Mouse (Mus musculus) right cerebral cortex, postnatal 10 days (tissue): Measurements from ENCODE around the gene Psenen.

Experiments
- DNase-seq, 2 experiments: peaks; one replicate each; pipeline ENCODE4 v3.0.0; 2021; ENCODE audit warnings: low spot score in 2 of 2

Psenen gene

DNA sequence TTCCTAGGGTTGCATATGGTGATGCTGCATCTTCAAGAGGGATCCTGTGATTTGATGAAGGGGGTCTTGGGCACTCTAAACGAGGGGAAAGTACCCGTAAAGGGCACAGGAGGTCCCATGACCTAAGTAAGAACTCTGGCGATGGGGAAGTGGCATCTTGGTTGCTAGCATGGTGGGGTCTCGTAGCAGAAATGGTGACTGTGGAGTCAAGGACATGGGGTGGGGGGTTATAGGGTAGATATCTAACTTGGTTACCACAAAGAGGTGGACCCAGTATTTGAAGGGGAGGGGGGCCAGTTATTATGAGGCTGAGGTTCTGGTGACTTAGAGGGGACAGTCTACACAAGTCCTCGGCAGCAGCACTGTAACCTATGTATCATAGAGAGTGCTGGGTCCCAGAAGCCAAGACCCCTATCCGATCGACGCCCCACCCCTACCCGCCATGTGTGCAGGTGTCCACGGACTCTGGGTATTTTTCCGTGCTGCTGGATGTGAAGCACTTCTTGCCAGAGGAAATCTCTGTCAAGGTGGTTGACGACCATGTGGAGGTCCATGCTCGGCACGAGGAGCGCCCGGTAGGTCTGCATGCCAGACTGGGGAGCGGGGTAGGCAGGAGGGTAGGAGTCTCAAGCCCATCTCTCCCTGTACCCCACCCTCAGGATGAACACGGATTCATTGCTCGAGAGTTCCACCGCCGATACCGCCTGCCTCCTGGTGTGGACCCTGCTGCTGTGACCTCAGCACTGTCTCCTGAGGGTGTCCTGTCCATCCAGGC is 9.4 kb downstream of the Psenen start:
- no peak for DNase-seq

DNA sequence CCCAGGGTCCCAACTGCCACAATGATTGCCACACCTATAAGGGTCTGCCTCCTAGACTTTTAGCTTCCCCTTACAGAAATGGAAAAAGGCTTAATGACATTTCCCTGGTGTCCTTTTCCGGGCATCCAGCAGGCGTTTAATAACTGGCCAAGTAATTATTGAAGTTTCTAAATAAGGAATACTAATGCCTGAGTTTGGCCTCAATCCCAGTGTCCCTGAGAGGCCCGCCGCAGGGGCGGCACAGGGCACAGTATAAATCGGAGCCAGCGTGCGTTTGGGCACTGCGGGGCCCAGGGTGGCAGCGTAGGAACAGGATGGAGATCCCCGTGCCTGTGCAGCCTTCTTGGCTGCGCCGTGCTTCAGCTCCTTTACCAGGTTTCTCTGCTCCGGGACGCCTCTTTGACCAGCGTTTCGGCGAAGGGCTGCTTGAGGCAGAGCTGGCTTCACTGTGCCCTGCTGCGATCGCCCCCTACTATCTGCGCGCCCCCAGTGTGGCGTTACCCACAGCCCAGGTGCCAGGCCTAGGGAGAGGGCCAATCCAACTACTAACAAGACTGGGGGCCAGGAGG is 10.3 kb downstream of the Psenen start:
- peak in 1 of 2 experiments; percentile 63 for DNase-seq

DNA sequence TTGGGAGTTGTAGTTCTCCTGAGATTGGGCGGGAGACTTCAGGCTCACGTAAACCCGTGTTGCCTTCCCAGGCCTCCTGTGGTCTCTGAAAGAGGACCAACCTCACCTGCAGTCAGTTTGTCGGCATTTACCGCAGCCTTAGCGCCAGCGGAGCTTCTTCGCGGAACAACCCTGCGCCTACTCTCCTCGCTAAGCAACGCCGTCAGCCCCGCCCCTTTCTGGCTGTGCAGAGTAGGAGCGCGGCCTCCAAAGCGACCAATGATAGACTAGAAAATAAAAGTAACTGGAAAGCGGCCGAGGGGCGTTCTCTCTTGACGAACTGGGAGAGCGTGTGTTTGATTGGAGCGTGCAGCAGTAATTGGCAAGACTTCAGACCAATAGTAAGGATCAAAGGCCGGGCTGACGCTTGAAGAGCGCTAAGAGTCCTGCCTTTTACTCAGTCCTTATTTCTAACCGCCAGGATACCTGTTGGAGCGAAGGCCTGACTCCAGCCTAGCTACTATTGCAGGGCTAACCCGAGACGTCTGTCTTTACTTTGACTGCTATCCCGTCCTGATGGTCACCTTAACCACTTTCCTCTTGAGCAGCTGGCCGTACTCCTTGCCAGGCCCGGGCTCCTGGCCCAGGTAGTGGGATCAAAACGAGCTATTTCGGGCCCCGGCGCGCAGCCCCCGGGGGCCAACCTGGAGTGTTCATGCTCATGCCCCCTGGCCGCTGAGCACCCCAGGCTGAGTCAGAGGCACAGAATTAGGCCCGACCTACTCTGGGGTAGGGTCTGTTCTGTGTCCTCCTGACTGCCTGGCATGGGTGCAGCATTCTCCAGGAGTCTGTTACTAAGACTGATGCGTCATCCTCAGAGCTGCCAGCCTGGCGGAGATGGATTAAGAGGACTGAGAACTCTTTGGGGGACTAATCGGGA is 11.1 kb downstream of the Psenen start, which contains the start of the genes Hspb6 and Proser3:
Gene Hspb6, plus strand, starts transcription at position 77 of the 919 bp plus-strand sequence.
Gene Proser3, minus strand, starts transcription at position 198 of the 919 bp plus-strand sequence.
- DNase-seq: peak; percentile 99

DNA sequence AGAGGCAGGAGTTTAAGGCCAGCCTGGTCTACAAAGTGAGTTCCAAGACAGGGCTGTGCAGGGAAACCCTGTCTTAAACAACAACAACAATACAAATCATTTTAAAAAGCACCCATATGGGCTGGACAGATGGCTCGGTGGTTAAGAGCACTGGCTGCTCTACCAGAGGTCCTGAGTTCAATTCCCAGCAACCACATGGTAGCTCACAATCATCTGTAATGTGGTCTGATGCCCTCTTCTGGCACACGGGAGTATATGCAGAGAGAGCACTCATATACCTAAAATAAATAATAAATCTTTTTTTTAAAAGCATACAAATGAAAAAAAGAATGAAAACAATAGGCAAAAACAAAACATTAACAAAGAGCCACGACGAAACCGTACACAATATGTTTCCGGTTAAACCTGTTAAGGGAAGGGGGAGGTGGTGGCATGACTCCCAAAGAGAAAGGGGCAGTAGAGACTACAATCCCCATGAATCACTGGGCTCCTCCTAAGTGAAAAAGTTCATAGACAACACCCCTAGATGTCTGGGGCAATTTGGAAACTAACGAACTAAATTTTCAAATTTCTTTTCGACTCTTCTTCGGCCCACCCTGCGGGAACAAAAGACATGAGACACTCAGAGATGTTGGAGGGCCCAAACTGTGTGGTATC is 11.9 kb downstream of the Psenen start:
- no peak for DNase-seq

DNA sequence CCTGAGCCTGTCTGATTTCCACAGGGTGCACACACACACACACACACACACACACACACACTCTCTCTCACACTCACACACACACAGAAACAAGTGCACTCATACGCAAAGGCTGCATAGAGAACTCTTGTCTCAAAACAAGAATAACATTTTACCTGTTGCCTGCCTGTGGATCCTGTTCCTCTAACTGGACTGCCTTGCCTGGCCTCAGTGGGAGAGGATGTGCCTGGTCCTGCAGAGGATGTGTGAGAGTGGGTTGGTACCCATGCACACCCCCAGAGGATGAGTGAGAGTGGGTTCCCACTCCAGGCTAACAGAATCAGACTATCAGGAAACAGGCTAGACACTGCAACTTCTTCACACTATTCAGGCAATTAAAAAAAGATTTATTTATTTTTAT is 12.8 kb downstream of the Psenen start:
- no peak for DNase-seq

DNA sequence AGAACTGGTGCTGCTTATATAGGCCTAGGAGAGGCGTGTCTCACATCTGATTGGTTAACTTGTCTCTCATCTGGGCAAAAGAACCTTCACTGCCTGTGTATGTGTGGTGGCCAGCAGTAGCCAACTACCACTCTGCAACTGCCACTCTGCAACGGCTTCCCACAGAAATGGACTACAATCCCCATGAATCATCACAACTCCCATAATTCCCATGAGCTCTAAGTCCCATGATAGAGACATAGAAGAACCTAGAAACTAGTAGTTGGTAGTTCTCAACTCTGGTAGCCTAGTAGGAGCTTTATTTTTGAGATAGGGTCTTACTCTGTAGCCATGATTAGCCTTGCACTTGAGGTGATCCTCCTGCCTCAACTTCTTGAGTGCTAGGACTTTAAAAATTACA is 13.5 kb downstream of the Psenen start:
- no peak for DNase-seq

DNA sequence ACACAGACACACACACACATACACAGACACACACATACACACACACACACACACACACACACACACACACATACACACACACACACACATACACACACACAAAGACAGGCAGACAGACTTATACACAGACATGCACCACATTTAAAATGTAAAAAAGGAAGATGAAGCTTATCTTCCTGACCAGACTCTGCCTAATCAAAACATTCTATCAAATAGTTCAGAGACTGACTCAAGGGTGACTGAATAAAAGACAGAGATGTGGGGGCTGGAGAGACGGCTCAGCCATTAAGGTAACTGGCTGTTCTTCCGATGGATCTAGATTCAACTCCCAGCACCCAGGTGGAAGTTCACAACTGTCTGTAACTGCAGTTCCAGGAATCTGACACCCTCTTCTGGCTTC is 19.1 kb downstream of the Psenen start:
- no peak for DNase-seq

DNA sequence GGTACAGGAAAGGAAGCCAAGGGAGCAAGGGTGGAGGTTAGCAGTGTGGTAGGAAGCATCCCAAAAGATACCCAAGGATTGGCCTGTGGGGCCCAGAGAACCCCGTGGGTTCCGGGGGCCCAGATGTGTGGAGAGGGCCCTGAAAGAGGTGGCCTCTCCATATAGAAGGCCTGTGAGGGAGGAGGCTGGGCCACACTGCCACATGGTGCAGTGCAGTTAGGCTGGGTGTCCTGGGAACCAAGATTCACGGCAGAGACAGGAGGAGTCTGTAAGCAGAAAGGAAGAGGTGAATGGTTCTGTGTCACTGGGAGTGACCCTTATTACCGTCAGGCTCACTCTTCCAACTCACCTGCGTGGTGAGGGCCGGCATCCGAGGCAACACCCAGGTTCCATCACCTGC is 22.9 kb downstream of the Psenen start:
- no peak for DNase-seq

DNA sequence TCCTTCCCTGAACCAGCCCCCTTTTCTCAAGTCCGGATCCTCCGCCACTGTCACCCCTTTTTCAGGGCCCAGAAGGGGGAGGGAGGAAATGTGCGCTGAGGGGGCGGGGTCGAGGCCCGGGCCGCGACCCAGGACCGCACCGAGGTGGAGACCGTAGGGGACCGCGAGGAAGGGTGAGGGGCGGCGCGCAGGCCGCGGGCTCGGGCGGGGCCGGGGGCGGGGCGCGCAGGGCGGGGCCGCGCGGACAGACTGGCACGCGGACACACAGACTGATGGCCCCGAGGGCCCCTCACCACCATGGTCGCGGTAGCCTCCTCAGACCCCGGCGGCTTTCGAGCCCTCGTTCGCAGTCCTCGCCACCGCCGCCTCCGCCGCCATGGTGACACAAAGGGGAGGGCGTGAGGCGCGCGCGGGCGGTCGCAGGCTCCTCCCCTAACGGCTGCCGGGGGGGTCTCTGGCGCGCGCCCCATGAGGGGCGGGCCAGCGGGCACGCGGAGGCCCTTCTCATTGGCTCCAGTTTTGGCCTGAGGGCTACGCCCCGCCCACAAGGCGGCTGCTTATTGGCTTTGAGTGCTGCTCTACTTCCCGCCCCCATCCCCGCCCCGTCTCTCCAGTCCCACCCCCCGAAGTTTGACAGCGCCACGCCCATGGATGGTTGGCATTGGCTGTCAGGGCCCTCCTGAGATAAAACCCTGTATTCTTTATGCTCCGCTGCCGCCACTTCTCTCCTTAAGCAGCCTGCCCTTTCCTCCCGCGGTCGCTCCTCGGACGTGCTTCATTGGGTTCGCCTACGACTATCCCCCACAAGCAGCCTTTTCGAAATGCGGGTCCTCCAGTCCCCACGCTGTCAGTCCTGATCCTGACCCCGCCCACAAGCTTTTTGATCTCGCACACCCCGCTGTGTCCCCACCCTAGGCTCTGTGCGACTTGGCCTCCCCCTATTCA is 28.5 kb downstream of the Psenen start, which contains the start of gene Arhgap33:
Gene Arhgap33, minus strand, starts transcription at position 428 of the 945 bp plus-strand sequence.
- peak; percentile 99 for DNase-seq

DNA sequence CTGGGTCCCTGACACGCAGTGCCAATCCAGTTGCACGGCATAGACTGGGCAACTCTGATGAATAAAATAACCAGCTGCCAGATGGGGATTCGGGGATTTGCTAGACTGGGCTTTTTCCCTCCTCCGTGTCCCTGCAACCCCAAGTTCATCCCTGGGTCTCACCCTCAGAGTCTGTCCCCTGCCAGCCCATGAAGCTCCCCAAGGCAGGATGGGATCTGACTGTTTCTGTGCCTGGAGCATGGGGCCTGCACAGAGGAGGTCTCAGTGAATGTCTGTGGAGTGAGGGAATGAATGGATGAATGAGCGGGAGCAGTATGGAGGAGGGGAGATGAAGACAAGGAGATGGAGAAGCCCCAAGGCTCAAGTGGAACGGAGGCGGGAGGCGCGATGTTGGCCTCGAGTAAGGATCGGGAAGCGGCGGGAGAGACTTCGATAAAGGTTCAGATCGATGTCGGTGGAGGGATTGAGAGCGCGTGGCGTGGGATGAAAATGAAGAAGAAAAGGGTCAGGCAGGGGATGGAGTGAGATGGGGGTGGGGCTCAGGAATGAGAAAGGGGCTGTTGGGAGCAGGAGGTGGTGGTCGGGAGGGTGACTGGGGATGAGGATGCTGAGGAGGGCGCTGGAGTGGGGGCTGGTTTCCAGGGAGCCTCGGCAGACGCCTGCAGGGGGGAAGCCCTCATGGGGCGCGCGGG is 29.3 kb downstream of the Psenen start:
- peak; percentile 60 to 69 for DNase-seq

DNA sequence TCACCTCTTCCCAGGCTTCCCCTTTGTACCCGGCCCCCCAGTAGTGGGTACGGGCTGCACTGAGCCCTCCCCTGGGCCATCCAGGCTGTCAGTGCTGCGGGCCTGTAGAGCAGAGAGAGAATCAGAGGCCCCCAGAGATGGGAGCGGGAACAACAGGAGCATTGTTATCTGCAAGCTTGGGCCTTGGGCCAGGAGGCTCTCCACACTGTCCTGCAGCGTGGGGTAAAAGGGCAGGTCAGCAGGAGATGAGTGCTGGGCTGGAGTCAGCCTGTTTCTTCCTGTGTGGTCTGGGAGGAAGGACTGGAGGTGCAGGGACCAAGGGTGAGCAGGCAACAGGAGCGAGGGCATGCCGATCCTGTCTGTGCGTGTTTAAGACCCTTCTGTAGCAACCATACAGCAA is 30.5 kb downstream of the Psenen start:
- peak in 1 of 2 experiments; percentile 64 for DNase-seq

DNA sequence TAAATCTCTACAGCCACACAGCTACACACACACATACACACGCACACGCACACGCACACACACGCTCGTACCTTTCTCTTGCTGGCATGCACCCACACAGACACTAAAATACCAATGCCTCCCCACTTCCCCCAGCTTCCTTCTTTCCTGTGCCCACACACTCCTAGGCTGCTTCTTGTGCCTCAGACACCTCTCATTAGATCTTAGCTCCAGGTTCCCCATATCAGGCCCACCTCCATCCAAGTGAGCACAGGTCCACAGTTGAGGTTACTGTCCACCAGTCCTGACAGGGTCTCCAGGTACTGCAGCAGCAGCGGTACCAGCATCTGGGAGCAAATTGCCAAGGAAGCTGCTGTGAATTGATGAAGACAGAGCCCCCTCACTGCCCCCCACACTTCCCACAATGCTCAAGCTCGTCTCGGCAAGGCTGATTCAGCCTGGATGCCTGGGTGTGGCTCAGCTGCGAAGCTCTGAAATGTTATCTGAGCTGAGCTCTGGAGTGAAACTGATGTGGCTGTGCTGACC is 32.1 kb downstream of the Psenen start:
- peak; percentile 72 to 76 for DNase-seq

DNA sequence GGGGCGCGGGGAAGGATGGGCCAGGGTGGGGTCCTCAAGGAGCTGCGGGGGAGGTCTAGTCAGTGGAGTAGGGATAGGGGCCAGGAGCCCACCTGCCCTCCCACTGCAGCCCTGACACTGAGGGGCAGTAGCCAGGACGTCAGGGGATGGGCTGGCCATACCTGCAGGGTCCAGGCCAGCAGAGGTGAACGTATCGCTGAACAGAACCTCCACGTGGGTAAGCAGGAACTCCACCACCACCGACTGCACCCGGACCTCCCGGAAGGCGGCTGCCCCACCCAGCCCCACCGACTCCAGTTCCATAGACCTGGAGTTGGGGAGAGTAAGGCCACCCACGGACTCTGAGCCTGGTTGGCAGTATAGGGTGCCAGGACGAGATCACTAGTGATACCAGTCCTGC is 36.4 kb downstream of the Psenen start:
- no peak for DNase-seq

DNA sequence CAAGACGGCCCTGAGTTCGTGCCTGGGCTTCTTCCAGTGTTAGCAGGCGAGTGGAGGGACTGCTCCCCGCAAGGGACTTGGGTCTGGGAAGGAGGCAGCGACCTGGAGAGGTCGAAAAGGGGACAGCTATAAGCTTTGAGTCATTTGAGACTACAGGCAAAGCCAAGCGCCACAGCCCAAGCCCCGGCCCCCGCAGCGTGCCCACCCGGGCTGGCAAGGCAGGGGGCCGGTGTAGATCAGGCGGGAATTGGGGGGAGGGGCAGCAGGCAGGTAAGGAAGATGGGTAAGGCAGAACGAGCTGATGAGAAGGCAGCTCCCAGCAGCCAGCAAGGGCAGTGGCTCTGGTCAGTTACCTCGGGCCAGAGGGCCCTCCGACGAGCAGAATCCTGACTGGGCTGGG is 37.0 kb downstream of the Psenen start:
- DNase-seq: no peak

DNA sequence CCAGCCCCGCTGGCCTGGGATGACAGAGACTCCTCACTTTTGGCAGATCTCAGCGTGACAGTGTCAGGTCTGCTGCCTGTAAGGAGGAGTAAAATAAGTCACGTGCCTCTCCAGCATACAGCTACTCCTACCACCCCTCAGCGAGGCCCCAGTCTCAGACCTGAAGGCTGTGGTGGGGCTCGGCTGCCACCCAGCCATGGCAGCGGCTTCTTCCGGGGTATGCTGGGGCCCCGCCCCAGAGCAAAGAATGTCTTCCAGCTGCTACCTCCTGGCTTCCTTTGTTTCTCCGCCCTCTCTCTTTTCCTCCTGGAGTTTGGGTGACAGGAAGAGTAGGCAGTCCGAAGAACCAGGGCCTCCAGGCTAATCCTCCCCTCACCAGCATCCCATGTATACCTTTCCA is 37.5 kb downstream of the Psenen start:
- no peak for DNase-seq

DNA sequence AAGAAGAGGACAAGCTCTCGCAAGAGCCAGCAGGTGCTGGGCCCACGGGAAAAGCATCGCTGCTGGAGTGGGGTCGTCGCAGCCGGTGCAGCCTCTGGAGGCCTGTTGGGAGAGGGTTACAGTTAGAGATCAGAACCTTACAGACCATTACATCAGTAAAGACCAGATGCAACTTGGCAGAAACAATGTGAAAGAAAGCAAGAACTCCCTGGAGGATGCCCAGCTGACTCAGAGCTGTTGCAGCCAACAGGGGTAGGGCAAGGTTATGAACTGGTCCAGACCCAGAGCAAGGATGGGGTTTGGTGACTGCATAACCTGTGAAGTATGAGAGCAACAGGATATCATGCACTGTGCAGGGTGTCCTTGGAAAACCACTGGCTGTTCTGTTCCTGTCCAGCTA is 38.9 kb downstream of the Psenen start:
- no peak for DNase-seq

DNA sequence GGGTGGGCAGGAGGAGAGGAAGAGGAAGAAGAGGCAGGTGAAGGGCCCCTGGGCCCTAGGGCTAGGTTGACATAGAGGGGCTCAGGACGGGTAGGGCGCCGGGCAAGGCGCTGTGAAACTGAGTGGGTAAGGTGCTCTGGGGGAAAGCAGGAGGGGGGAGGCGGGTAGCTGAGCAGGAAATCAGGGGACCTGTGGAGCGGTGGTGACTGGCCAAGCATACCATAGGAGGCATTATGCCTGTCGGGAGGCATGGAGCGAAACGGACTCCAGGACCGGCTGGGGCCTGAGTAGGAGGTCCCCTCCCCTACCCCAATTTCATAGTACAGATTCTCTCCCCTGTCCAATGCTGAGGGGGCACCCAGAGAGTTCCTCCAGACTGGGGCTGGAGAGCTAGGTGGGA is 40.6 kb downstream of the Psenen start:
- DNase-seq: no peak

DNA sequence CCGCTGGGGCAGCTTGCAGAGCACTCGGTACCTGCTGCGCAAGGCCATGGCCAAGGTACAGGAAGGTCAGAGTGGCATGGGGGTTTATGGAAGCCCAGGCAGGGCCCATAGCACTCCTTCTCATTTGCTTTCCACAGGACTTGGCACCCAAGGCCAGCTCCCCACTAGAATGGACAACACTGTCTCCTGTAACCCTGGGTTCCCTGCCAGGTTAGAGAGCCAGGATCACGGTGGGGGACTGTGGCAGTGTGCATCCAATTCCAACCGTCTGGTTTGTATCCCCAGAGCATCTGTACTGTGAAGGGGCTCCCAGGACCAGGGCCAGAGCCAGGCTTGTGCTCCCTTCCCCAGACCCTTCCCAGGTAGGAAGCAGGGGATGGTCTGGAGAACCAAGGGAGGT is 42.6 kb downstream of the Psenen start:
- DNase-seq: no peak

DNA sequence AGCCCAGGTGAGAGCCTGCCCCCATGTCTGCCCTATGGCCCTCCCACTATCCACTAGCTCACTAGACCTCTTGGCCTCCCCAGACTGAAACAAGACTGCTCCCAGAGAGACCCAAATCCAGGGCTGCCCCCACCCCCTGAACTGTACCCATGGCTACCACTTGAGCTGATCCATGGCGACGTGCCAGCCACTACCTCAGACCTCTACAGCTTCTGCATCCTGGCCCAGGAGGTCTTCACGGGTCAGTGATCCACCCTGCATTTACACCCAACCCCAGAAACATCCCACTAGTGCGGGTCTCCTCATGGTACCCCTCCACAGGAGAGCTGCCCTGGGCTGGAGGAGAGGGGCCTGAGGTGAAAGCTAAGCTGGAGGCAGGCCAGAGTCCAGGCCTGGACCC is 43.0 kb downstream of the Psenen start:
- DNase-seq: peak in 1 of 2 experiments; percentile 66

DNA sequence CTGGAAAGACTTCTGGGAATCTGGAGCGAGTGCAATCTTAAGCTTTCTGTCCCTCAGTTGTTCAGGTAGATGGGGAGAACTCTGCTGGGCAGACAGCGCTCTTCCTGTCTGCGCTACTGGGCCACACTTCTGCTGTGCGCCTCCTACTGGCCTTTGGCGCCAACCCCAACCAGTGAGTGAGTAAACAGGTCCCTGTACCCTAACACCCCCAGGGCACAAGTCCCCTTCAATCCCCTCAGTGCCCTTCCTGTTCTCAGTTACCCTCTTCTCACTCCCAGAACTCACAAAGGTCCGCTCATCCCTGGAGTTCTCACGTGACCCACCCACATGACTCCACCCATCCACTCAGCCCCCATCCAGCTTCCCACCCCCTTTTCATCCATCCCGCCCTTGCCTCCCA is 45.1 kb downstream of the Psenen start:
- no peak for DNase-seq
